Mouse (Mus musculus) heart, embryonic 16.5 days (tissue): ENCODE measurements around the gene Ninj1. TPM values are rescaled to one million over a fixed set of nuclear protein-coding genes. Genes with fewer than 3 reads are reported as not detected.

ENCODE experiments used
- ATAC-seq: fragments of 200-750 bp; cut with Nextera tagmentation; replicated peaks from 2 replicates; pipeline ENCODE4 v1.8.0; 2017; ENCODE audit warnings: moderate number of reproducible peaks; ENCODE audit not compliant: insufficient read depth, low FRiP score; ENCODE audit errors: extremely low read depth
- H3K27ac ChIP-seq: fragments of 300-500 bp; sonication (generic); 2 replicates; pipeline ENCODE4 v1.5.1; 2014; ENCODE audit warnings: mild to moderate bottlenecking, low read length, control low read depth, moderate library complexity
- H3K27me3 ChIP-seq: fragments of 300-500 bp; sonication (generic); 2 replicates; pipeline ENCODE4 v1.6.1; 2014; ENCODE audit warnings: low read length, mixed read lengths; ENCODE audit not compliant: control insufficient read depth, insufficient read depth
- H3K36me3 ChIP-seq: fragments of 300-500 bp; sonication (generic); 2 replicates; pipeline ENCODE4 v1.6.1; 2014; ENCODE audit not compliant: control insufficient read depth, insufficient read depth
- H3K4me1 ChIP-seq: fragments of 300-500 bp; sonication (generic); 2 replicates; pipeline ENCODE4 v1.6.1; 2014; ENCODE audit warnings: low read length, mixed read lengths; ENCODE audit not compliant: control insufficient read depth, insufficient read depth
- H3K4me2 ChIP-seq: fragments of 300-500 bp; sonication (generic); 2 replicates; pipeline ENCODE4 v1.6.1; 2014; ENCODE audit warnings: low read depth, mild to moderate bottlenecking, control low read depth, low read length
- H3K4me3 ChIP-seq: fragments of 300-500 bp; sonication (generic); 2 replicates; pipeline ENCODE4 v1.5.1; 2014; ENCODE audit warnings: mild to moderate bottlenecking, control low read depth, low read length
- H3K9ac ChIP-seq: fragments of 300-500 bp; sonication (generic); 2 replicates; pipeline ENCODE4 v1.6.1; 2014; ENCODE audit warnings: low read length, control low read depth
- H3K9me3 ChIP-seq: fragments of 300-500 bp; sonication (generic); replicated peaks from 2 replicates; pipeline ENCODE4 v1.6.1; 2016; ENCODE audit warnings: low read length; ENCODE audit not compliant: control insufficient read depth
- WGBS: fragments of 180-500 bp; shearing (Covaris S2); extraction: QIAGEN DNeasy Blood & Tissue Kit; methylation state at CpG from one replicate; pipeline ENCODE4 v1.1.7; 2014; 5-methylcytosine and 5-hydroxymethylcytosine counted together
- polyA plus RNA-seq: library from polyadenylated mRNA; unstranded; fragments of >200 nt; fragmentation: Nextera tagmentation; extraction: Ambion mirVana; gene quantifications from 2 replicates; pipeline ENCODE4 v1.2.1, GENCODE M21; 2015

Gene Ninj1
- polyA plus RNA-seq, 1 experiment from 2014 or later = 78.8 TPM

- Histone ChIP-seq H3K9me3 (no peaks in the 10 kb centered on the region), H3K27me3 (no peaks in the 10 kb centered on the region), H3K4me2 (peak overlapping the region; percentile 76; the same call in 1 of the 2 replicates), H3K9ac (no peak overlapping the region), H3K4me1 (peaks cover 46% of the 10 kb centered on the region), H3K36me3 (peaks cover 1% of the 10 kb centered on the region; the same call in 1 of the 2 replicates), H3K27ac (no peak overlapping the region), H3K4me3 (no peak overlapping the region)
- ATAC-seq = no peak
- WGBS = 82% methylated on average over 4 of the region's 4 CpGs
Observed at GRCm38 (mm10) chr13:49212711-49213500, 25.6 kb downstream of the Ninj1 start.

- H3K36me3 ChIP-seq = no peaks in the 10 kb centered on the region
- peaks cover 46% of the 10 kb centered on the region for H3K4me1 ChIP-seq
- peak overlapping the region; percentile 21; the same call in 1 of the 2 replicates for H3K9ac ChIP-seq
- ATAC-seq = no peak
- peak overlapping the region; percentile 76 for H3K4me2 ChIP-seq
- H3K27ac ChIP-seq = 0 out of 2 replicates have a peak overlapping the region, but pooled peaks have one; percentile 2
- 0 out of 2 replicates have a peak overlapping the region, but pooled peaks have one; percentile 11 for H3K4me3 ChIP-seq
- H3K27me3 ChIP-seq = no peaks in the 10 kb centered on the region
- 40% methylated on average over 4 of the region's 4 CpGs for WGBS
- no peaks in the 10 kb centered on the region for H3K9me3 ChIP-seq
Observed at GRCm38 (mm10) chr13:49213531-49213932, 26.2 kb downstream of the Ninj1 start.

GRCm38 (mm10) chr13:49214454-49214853 is 27.2 kb downstream of the Ninj1 start:
- Histone ChIP-seq H3K27ac (0 out of 2 replicates have a peak overlapping the region, but pooled peaks have one; percentile 21), H3K27me3 (no peaks in the 10 kb centered on the region), H3K4me2 (peak overlapping the region; percentile 76), H3K4me1 (peaks cover 46% of the 10 kb centered on the region), H3K36me3 (no peaks in the 10 kb centered on the region), H3K4me3 (peak overlapping the region; percentile 86), H3K9ac (peak overlapping the region; percentile 95), H3K9me3 (no peaks in the 10 kb centered on the region)
- no peak for ATAC-seq
- 76% methylated on average over 3 of the region's 3 CpGs for WGBS

DNA sequence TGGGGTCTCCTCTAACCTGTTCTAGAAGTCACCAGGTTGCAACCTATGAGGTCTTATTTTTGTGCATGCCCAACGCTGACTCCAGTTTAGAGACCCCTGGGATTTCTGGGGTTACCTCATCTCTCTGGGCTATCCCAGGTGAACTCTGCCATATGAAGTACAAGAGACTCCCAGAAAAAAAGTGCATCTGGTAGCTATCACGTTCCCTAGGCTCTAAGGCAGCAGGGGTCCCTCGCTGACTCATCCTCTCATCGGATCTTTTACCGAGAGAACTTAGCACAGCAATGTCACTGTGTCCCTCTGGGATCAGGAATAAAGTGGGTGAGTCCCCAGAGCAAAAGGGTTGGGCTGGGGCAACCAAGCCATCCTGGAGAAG is 27.8 kb downstream of the Ninj1 start:
- WGBS = 8% methylated on average over 5 of the region's 5 CpGs

DNA sequence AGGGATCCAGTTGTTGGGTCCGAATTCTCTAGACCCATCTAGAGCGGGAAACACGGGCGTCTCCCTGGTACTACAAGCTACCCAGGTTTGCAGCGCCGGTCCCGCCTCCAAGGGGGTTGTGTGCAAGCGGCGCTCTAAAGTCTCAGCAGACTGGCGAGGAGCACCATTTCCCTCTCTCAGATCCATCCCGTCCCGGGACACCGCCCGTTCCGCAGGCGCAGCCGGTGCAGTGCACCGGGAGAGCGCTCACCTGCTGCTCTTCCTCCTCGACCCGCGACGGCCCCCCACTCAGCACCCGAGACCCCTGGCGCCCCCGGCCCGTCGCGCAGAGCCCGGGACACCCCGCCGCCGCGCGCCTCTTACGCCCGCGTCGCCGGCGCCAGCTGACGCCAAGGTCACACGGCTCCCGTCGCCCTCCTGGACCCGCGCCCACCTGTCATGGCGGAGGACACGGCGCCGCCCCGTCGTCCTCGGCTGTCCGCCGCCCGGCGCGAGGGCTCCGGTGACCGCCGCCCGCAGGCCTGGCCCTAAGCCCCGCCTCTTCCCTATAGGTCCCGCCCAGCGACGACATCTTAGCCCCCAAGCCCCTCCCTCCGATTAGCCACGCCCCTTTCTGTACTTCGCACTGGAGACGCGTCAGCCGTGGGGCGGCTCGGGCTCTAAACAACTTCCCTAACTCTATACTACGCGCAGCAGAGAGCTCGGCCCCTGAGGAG is 28.4 kb downstream of the Ninj1 start, which contains the start of gene Card19:
Gene Card19 (minus strand): TSS at position 534 of the 716 bp plus-strand sequence.
- peak; percentile 92 for ATAC-seq

More for the DNA sequence above, 27.8 kb downstream of the Ninj1 start:
- ATAC-seq = no peak
- H3K4me2 ChIP-seq = peak overlapping the region; percentile 76
- no peaks in the 10 kb centered on the region for H3K9me3 ChIP-seq
- peak overlapping the region; percentile 95 for H3K9ac ChIP-seq
- no peaks in the 10 kb centered on the region for H3K27me3 ChIP-seq
- H3K4me1 ChIP-seq = peaks cover 44% of the 10 kb centered on the region
- H3K27ac ChIP-seq = peak overlapping the region; percentile 95
- H3K4me3 ChIP-seq = peak overlapping the region; percentile 86
- no peaks in the 10 kb centered on the region for H3K36me3 ChIP-seq

DNA sequence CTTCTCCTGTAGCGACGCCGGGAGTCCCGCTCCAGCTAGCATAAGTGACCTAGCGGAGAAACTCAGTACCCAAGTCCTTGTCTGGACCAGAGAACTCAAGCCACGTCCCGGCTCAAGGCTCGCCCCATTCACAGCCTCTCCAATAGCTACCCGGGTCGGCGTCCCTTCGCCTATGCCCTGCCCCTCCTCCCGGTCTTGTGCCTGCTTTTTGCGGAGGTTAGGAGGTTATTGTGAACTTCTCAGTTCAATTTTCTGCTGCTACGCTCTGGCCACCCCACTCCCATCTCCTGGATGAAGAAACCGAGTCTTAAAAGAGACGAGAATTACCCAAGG is 28.9 kb downstream of the Ninj1 start:
- H3K36me3 ChIP-seq = no peaks in the 10 kb centered on the region
- WGBS = 5% methylated on average over 17 of the region's 17 CpGs
- peaks cover 42% of the 10 kb centered on the region for H3K4me1 ChIP-seq
- no peak for ATAC-seq
- peak overlapping the region; percentile 86 for H3K4me3 ChIP-seq
- H3K9me3 ChIP-seq = 0 out of 2 replicates have a peak, but pooled peaks cover 2% of the 10 kb centered on the region
- no peaks in the 10 kb centered on the region for H3K27me3 ChIP-seq
- peak overlapping the region; percentile 76 for H3K4me2 ChIP-seq
- H3K27ac ChIP-seq = peak overlapping the region; percentile 95
- peak overlapping the region; percentile 95 for H3K9ac ChIP-seq

More for the DNA sequence above, 28.4 kb downstream of the Ninj1 start, which contains the start of gene Card19:
- WGBS = under 1% methylated on average over 78 of the region's 78 CpGs
- Histone ChIP-seq H3K36me3 (no peaks in the 10 kb centered on the region), H3K27me3 (no peaks in the 10 kb centered on the region), H3K4me1 (peaks cover 43% of the 10 kb centered on the region), H3K4me2 (peak within 1 kb of the TSS; percentile 76), H3K9me3 (no peaks in the 10 kb centered on the region), H3K27ac (peak within 1 kb of the TSS; percentile 95), H3K4me3 (peak within 1 kb of the TSS; percentile 86), H3K9ac (peak within 1 kb of the TSS; percentile 95)

GRCm38 (mm10) chr13:49216808-49217561 is 29.7 kb downstream of the Ninj1 start:
- ATAC-seq = no peak
- Histone ChIP-seq H3K27me3 (no peaks in the 10 kb centered on the region), H3K4me1 (peaks cover 35% of the 10 kb centered on the region), H3K4me2 (peak overlapping the region; percentile 76), H3K36me3 (no peaks in the 10 kb centered on the region), H3K9ac (peak overlapping the region; percentile 95), H3K27ac (peak overlapping the region; percentile 95; the same call in 1 of the 2 replicates), H3K9me3 (0 out of 2 replicates have a peak, but pooled peaks cover 3% of the 10 kb centered on the region), H3K4me3 (no peak overlapping the region)
- WGBS = 55% methylated on average over 9 of the region's 9 CpGs

DNA sequence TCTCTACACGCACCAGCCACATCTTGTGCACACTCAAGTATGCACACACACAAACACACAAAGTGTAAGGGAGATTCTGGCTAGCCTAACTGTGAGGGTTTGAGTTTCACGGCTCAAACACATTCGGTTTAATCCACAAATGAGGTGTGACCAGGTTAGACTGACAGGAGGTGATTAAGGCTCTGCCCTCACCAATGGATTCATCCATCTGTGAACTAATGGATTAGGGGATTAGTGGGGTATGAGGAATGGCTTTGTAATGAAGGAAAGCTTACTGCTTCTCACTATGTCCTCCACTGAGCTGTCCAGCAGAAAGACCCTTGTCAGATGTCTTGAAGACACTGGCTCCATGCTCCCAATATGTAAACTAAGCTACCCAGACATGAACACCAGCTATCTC is 31.4 kb downstream of the Ninj1 start:
- WGBS = 62% methylated on average over 3 of the region's 3 CpGs
- no peak for ATAC-seq
- H3K27me3 ChIP-seq = no peaks in the 10 kb centered on the region
- peaks cover 23% of the 10 kb centered on the region for H3K4me1 ChIP-seq
- H3K27ac ChIP-seq = no peak overlapping the region
- H3K36me3 ChIP-seq = no peaks in the 10 kb centered on the region
- H3K9me3 ChIP-seq = 0 out of 2 replicates have a peak, but pooled peaks cover 3% of the 10 kb centered on the region
- no peak overlapping the region for H3K4me3 ChIP-seq
- no peak overlapping the region for H3K9ac ChIP-seq
- H3K4me2 ChIP-seq = no peak overlapping the region
